Mouse (Mus musculus): ENCODE data around the gene Lrrc10b. TPM values are rescaled to one million over a fixed set of nuclear protein-coding genes. Genes with fewer than 3 reads are reported as not detected.

Gene Lrrc10b
- total and polyA plus RNA-seq, 3 experiments: not detected

DNA sequence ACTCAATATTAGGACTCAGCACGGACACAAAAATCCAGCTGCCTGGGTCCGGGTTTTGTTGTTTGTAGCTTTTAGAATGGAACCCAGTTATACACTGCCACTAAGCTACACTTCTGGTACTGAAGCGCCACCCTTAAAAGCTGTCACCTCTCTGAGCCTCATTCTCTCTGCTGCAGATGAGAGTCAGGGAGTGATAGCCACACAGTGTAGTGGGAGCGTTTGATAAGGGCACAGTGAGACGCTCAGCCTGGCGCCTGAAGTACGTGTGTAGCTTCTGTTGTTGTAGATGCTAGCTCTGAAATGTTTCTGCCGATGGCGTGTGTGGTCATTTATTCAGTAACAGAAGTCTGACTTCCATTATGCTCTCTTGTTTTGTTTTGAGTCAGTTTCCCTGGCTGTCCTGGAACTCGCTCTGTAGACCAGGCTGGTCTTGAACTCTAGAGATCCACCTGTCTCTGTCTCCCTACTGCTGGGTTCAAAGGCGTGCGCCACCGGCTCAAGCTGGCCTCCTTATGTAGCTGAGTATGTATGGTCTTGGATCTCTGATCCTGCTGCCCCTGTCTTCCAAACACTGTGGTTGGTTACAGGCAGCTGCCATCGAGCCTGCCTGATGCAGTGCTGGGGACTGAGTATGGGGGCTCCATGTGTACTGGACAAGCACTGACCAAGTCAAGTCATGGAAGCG, 12.4 kb downstream of the Lrrc10b start:
- DNase-seq (ENCODE audit: low read depth, low spot score): peak; percentile 62
- H3K9me3 ChIP-seq (replicated peaks; ENCODE audit: insufficient read depth, low read length): no peaks in the 10 kb centered on the region
- H3K79me2 ChIP-seq (ENCODE audit: control insufficient read depth, insufficient read depth, low read length, poor library complexity): no peaks in the 10 kb centered on the region
- H3K4me3 ChIP-seq (ENCODE audit: control insufficient read depth in 1 of 2, insufficient read depth in 1 of 2, low read depth in 2 of 2, low read length in 2 of 2): no peak overlapping the region
- H3K27me3 ChIP-seq (ENCODE audit: control insufficient read depth in 1 of 2, insufficient read depth in 2 of 2, low read length in 2 of 2): no peaks in the 10 kb centered on the region
- H3K27ac ChIP-seq (ENCODE audit: control insufficient read depth, low read depth, low read length): no peak overlapping the region
- no peak overlapping the region for H3K9ac ChIP-seq (ENCODE audit: control insufficient read depth, low read depth, low read length, poor library complexity, severe bottlenecking)
- H3K4me1 ChIP-seq (ENCODE audit: control insufficient read depth in 1 of 2, insufficient read depth in 2 of 2, low read length in 2 of 2): no peaks in the 10 kb centered on the region
- H3K36me3 ChIP-seq (ENCODE audit: control insufficient read depth in 1 of 2, insufficient read depth in 2 of 2, low read length in 2 of 2): no peaks in the 10 kb centered on the region
- TF ChIP-seq TBP (IDR thresholded peaks at IDR 0.05; ENCODE audit: low read depth, low read length): no peak
- TF ChIP-seq USF2 (IDR thresholded peaks at IDR 0.05; ENCODE audit: borderline replicate concordance in 1 of 2, insufficient read depth in 1 of 2, low read depth in 1 of 2, low read length in 2 of 2): no peak
- no peak for TF ChIP-seq NELFE (IDR thresholded peaks at IDR 0.05; ENCODE audit: low read depth, low read length)
- TF ChIP-seq ZNF384 (IDR thresholded peaks at IDR 0.05; ENCODE audit: low read depth, low read length): no peak
- peak in 1 of 2 experiments; percentile 35; a peak in 1 of 4 replicates for TF ChIP-seq EP300 (IDR thresholded peaks at IDR 0.05; ENCODE audit: low read depth in 1 of 2, low read length in 2 of 2)
- no peak for TF ChIP-seq POLR2AphosphoS5 (IDR thresholded peaks at IDR 0.05; ENCODE audit: borderline replicate concordance, low read depth, low read length)
- TF ChIP-seq CHD2 (IDR thresholded peaks at IDR 0.05; ENCODE audit: low read length): no peak
- TF ChIP-seq GATA1 (IDR thresholded peaks at IDR 0.05; ENCODE audit: low read depth, low read length): peak; percentile 44; the same call in 1 of the 2 replicates
- no peak for TF ChIP-seq MAZ (IDR thresholded peaks at IDR 0.05; ENCODE audit: low read depth, low read length)
- no peak for TF ChIP-seq CTCF (IDR thresholded peaks at IDR 0.05 in 2 of 3, conservative IDR thresholded peaks at IDR 0.05 in 1 of 3; ENCODE audit: control insufficient read depth in 1 of 3, insufficient read depth in 1 of 3, low read depth in 2 of 3, low read length in 3 of 3, poor library complexity in 1 of 3, severe bottlenecking in 1 of 3)
- no peak for TF ChIP-seq CHD1 (IDR thresholded peaks at IDR 0.05; ENCODE audit: low read depth, low read length)
- TF ChIP-seq MEF2A (IDR thresholded peaks at IDR 0.05; ENCODE audit: extremely low read depth, insufficient replicate concordance, low read depth, low read length, poor library complexity, severe bottlenecking): no peak
- no peak for TF ChIP-seq SIN3A (IDR thresholded peaks at IDR 0.05; ENCODE audit: low read length)
- TF ChIP-seq ETS1 (IDR thresholded peaks at IDR 0.05; ENCODE audit: low read depth, low read length): no peak
- TF ChIP-seq RAD21 (IDR thresholded peaks at IDR 0.05; ENCODE audit: low read depth, low read length): no peak

DNA sequence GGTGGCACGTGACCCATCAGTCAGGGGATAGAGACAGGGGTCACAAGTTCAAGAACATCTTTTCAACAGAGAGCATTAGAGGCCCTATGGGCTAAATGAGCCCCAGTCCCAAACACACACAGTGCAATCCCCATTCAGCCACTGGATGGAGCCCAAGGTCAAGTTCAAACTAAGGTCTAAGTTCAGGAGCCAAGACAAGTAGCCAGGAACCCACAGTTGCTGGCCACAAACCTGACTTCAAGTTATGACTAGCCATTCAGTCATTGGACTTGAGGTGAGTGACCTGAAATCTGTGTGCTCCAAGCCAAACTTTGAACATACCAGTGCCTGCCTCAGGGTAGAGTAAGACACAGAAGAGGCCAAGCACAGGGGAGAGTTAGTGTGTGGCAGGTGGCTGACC, 19.8 kb downstream of the Lrrc10b start:
- peak; percentile 21 for DNase-seq (ENCODE audit: low read depth, low spot score)
- Histone ChIP-seq H3K9me3 (replicated peaks; ENCODE audit: insufficient read depth, low read length) (no peaks in the 10 kb centered on the region), H3K36me3 (ENCODE audit: control insufficient read depth in 1 of 2, insufficient read depth in 2 of 2, low read length in 2 of 2) (no peaks in the 10 kb centered on the region), H3K4me1 (ENCODE audit: control insufficient read depth in 1 of 2, insufficient read depth in 2 of 2, low read length in 2 of 2) (no peaks in the 10 kb centered on the region), H3K9ac (ENCODE audit: control insufficient read depth, low read depth, low read length, poor library complexity, severe bottlenecking) (no peak overlapping the region), H3K4me3 (ENCODE audit: control insufficient read depth in 1 of 2, insufficient read depth in 1 of 2, low read depth in 2 of 2, low read length in 2 of 2) (no peak overlapping the region), H3K79me2 (ENCODE audit: control insufficient read depth, insufficient read depth, low read length, poor library complexity) (no peaks in the 10 kb centered on the region), H3K27ac (ENCODE audit: control insufficient read depth, low read depth, low read length) (no peak overlapping the region), H3K27me3 (ENCODE audit: control insufficient read depth in 1 of 2, insufficient read depth in 2 of 2, low read length in 2 of 2) (0 out of 4 replicates have a peak, but pooled peaks cover 0 to 2% of the 10 kb centered on the region in 2 experiments)
- no peak for TF ChIP-seq NELFE (IDR thresholded peaks at IDR 0.05; ENCODE audit: low read depth, low read length)
- TF ChIP-seq KAT2A (conservative IDR thresholded peaks at IDR 0.05; ENCODE audit: low read depth, low read length): no peak
- TF ChIP-seq TAL1 (IDR thresholded peaks at IDR 0.05; ENCODE audit: low read length): no peak
- peak; percentile 39 for TF ChIP-seq SMC3 (IDR thresholded peaks at IDR 0.05; ENCODE audit: low read depth, low read length)
- TF ChIP-seq ETS1 (IDR thresholded peaks at IDR 0.05; ENCODE audit: low read depth, low read length): no peak
- no peak for TF ChIP-seq ZC3H11A (IDR thresholded peaks at IDR 0.05; ENCODE audit: low read depth, low read length)
- peak in 2 of 3 experiments; percentile 26 to 51; a peak in 4 of 6 replicates for TF ChIP-seq CTCF (IDR thresholded peaks at IDR 0.05 in 2 of 3, conservative IDR thresholded peaks at IDR 0.05 in 1 of 3; ENCODE audit: control insufficient read depth in 1 of 3, insufficient read depth in 1 of 3, low read depth in 2 of 3, low read length in 3 of 3, poor library complexity in 1 of 3, severe bottlenecking in 1 of 3)
- TF ChIP-seq USF2 (IDR thresholded peaks at IDR 0.05; ENCODE audit: borderline replicate concordance in 1 of 2, insufficient read depth in 1 of 2, low read depth in 1 of 2, low read length in 2 of 2): no peak
- TF ChIP-seq ZKSCAN1 (IDR thresholded peaks at IDR 0.05; ENCODE audit: low read depth, low read length): no peak
- no peak for TF ChIP-seq POLR2AphosphoS2 (IDR thresholded peaks at IDR 0.05; ENCODE audit: low read length)
- no peak for TF ChIP-seq MYB (IDR thresholded peaks at IDR 0.05; ENCODE audit: low read depth, low read length)
- TF ChIP-seq RAD21 (IDR thresholded peaks at IDR 0.05; ENCODE audit: low read depth, low read length): peak; percentile 23
- no peak for TF ChIP-seq POLR2AphosphoS5 (IDR thresholded peaks at IDR 0.05; ENCODE audit: borderline replicate concordance, low read depth, low read length)
- no peak for TF ChIP-seq UBTF (IDR thresholded peaks at IDR 0.05; ENCODE audit: borderline replicate concordance, insufficient read depth, low read depth, low read length)
- no peak for TF ChIP-seq ZNF384 (IDR thresholded peaks at IDR 0.05; ENCODE audit: low read depth, low read length)
- TF ChIP-seq MAFK (IDR thresholded peaks at IDR 0.05; ENCODE audit: borderline replicate concordance, low read depth, low read length): no peak
- TF ChIP-seq MXI1 (IDR thresholded peaks at IDR 0.05; ENCODE audit: low read depth, low read length): no peak
- TF ChIP-seq TBP (IDR thresholded peaks at IDR 0.05; ENCODE audit: low read depth, low read length): no peak
- no peak for TF ChIP-seq HCFC1 (IDR thresholded peaks at IDR 0.05; ENCODE audit: low read depth, low read length)
